Mouse (Mus musculus) layer of hippocampus, adult 9-10 months (tissue): ENCODE measurements at regions not wholly inside any gene's neighbourhood (a gene's known extent, or its start where the extent isn't known, plus 50 kb on each side); places are given as distances from the start of the nearest gene placed in this dataset.

Experiments used
- DNase-seq: peaks from one replicate; pipeline ENCODE4 v3.0.0; 2022; ENCODE audit warnings: low spot score

- no peak for DNase-seq
Measured at GRCm38 (mm10) chr5:55276265-55276837, 1278.1 kb downstream of the Stim2 start.

DNA sequence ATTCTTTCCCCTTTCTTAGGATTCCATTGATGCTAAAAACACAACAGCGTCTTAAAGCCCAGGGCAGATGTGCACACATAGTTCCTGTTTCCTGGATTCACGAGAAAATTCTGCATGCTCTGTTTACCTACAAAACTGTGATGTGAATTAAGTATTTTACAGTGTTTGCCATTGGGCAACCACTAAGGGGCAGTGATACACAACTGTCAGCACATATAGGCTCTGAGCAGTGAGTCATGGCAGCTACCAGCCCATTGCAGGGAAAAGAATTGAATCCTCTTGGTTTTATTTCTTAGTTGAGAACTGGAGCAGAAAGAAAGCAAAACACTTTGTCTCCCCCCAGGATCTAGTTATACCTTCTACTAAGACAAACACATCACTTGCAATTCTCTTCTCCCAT, 1295.0 kb downstream of the Stim2 start:
- DNase-seq: no peak

DNA sequence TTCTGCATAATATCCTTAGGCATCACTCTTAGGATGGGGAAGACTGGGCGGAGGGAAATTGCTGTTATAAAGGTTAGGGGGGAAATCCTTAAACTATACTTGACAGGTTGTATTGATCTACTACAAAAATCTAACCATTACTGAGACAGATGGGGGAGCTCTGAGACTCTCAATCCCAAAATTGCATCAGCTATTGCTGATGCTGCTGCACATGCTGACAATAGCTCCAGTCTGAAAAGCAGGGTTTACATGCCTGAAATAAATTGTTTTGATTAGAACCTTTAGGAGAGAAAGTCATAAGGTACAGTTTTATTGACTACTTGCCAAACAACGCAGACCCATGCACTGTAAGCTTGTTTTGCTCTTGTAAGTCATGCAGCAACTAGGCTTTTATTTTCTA, 1295.7 kb downstream of the Stim2 start:
- no peak for DNase-seq

- DNase-seq: no peak
Measured at GRCm38 (mm10) chr5:55294781-55295180, 1296.5 kb downstream of the Stim2 start.

DNA sequence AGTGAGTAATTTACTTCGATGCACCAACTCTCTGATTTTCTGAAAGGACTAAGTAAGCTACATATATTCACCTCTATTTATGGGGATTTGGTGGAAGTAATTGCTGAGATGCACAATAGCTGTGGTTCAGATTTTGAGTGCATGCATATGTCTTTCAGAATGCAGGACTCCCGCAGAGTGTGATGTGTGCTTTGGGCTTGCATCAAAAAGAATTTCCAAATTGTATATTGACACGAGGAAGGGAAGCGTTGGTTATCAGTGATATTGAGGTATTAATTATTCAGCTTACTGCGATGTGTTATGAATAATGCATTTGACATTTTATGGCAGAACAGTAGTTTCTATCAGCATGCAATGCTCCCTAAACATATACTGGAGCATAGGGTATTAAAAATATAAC, 1303.2 kb downstream of the Stim2 start:
- no peak for DNase-seq

DNA sequence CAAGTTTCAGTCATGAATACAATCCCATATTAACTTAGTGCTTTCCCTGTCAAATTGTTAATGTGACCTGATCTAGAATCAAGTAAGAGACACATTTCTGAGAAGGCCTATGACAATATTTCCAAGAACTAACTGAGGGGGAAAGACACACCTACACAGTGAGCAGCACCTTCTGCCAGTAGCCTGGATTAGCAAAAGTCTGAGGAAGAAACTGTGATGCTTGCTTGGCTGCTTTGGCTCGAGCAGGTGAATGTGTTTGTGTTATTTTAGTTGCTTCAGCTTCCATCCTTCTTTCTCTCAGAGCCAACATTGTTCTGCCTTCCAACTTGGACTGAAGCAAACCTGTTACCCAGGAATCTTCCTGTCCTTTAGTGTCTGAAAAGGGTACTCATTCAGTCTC, 1347.7 kb downstream of the Stim2 start:
- no peak for DNase-seq

DNA sequence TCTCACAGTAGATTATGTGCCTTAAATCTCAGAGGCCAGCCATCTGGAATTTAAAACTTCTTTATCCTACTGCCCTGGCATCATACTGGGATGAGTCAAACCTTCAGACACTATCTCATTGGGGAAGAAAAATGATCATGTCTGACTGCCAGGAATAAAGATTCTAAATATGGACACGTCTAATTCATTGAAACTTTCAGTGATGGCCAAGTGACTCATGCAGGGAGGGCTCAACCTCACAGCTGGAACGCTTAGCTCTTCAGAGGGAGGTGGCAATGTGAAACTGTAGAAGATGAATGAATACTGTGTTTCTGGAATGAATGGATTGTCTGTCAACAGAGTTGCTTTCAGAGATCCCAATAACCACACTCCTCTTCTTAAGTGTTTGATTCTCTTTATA, 1357.2 kb downstream of the Stim2 start:
- no peak for DNase-seq

DNA sequence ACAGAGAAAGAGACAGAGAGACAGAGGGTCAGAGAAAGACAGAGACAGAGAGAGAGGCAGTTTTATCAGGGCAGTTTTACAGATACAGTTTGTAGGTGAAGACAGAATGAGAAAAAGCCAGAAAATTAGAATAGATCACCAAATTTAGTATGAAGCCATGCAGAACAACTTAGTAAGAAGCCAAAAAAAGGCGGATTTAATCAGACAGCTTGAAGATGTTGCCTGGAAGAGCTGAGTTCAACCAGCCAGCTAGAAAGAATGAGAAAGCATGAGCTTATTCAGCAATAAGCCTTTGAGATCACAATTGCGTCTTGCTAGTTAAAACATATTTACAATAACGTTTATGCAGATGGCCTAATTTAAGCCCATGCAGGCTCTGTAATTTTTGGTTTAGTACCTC, 1376.0 kb downstream of the Stim2 start:
- no peak for DNase-seq

GRCm38 (mm10) chr5:55390846-55391245, 1392.5 kb downstream of the Stim2 start:
- DNase-seq: no peak

DNA sequence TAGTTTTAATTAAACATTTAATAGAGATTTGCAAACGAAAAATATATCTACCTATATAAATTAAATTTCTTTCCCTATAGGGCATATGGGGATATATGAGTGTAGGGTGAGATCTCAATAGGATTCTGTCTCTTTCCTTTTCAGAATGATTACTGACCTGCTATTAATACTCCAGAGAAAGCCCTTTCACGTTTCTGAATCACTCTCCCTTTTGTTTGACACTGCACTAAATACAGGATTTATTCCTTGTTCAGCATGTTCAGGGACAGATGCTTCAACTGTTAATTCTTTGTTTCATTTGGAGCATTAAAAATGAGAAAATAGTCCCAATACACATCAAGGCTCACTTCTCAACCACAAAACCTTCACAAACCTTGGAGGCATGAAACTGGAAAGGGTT, 1397.7 kb downstream of the Stim2 start:
- DNase-seq: no peak

DNA sequence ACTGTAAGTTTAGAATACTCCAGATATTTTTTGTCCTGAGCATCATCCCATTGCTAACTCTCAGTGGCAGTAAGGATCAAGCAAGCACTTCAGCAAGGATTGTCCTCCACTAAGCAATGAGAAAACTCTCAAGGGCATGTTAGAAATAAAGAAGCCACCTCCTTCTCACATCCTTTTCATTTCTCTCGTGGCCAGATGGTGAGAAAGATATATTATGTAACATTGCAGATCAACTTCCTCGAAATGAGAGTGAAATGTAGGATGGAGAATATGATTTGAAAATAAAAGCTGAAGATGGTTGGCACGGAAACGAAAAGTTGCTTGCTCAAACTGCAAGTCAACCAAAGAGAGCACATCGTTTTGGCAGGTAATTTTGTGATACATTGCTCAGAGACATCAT, 1417.8 kb downstream of the Stim2 start:
- peak; percentile 11 for DNase-seq

DNA sequence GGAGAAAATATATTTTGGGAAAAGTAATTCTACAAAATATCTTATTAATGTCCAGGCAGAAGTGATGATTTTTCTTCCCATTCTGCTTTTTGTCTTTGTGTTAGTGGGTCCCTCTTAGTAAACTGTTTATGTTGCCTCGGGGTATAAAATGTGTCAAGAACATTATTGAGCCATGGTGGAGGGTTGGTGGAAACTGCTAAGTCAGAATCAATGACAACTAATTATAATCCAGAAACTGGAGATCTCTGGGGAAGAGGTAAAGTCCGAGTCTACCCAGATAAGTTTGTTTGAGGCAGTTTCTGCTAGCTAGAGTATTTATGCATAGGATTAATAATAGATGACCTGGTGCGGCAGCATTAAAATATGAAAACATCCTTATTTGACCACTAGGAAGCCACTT, 1440.9 kb downstream of the Stim2 start:
- DNase-seq: no peak

GRCm38 (mm10) chr5:55449064-55449463, 1450.8 kb downstream of the Stim2 start:
- no peak for DNase-seq
